Mouse (Mus musculus) stomach, embryonic 16.5 days (tissue): ENCODE measurements around the gene Esrp2. TPM values are rescaled to one million over a fixed set of nuclear protein-coding genes. Genes with fewer than 3 reads are reported as not detected.

ENCODE experiments used
- ATAC-seq: fragments of 200-750 bp; cut with Nextera tagmentation; 2 replicates; pipeline ENCODE4 v1.8.0; 2017; ENCODE audit warnings: moderate number of reproducible peaks, moderate TSS enrichment; ENCODE audit not compliant: insufficient read depth, low FRiP score
- H3K27ac ChIP-seq: fragments of 300-500 bp; sonication (generic); 2 replicates; pipeline ENCODE4 v1.5.1; 2014; ENCODE audit warnings: low read length
- H3K27me3 ChIP-seq: fragments of 300-500 bp; sonication (generic); 2 replicates; pipeline ENCODE4 v1.6.1; 2014; ENCODE audit warnings: low read length, control low read depth, mixed read lengths; ENCODE audit not compliant: control insufficient read depth, insufficient read depth
- H3K36me3 ChIP-seq: fragments of 300-500 bp; sonication (generic); 2 replicates; pipeline ENCODE4 v1.6.1; 2014; ENCODE audit warnings: low read length; ENCODE audit not compliant: control insufficient read depth, insufficient read depth
- H3K4me1 ChIP-seq: fragments of 300-500 bp; sonication (generic); 2 replicates; pipeline ENCODE4 v1.6.1; 2014; ENCODE audit warnings: low read length, control low read depth, mixed read lengths; ENCODE audit not compliant: control insufficient read depth, insufficient read depth
- H3K4me2 ChIP-seq: fragments of 300-500 bp; sonication (generic); 2 replicates; pipeline ENCODE4 v1.6.1; 2014; ENCODE audit warnings: low read depth, low read length, mixed read lengths
- H3K4me3 ChIP-seq: fragments of 300-500 bp; sonication (generic); replicated peaks from 2 replicates; pipeline ENCODE4 v1.5.1; 2014; ENCODE audit warnings: mild to moderate bottlenecking, low read length
- H3K9ac ChIP-seq: fragments of 300-500 bp; sonication (generic); 2 replicates; pipeline ENCODE4 v1.6.1; 2014; ENCODE audit warnings: low read length
- H3K9me3 ChIP-seq: fragments of 300-500 bp; sonication (generic); replicated peaks from 2 replicates; pipeline ENCODE4 v1.6.1; 2016; ENCODE audit warnings: low read length, control low read depth; ENCODE audit not compliant: control insufficient read depth
- WGBS: fragments of 180-500 bp; shearing (Covaris S2); extraction: QIAGEN DNeasy Blood & Tissue Kit; methylation state at CpG from one replicate; pipeline ENCODE4 v1.1.7; 2014; 5-methylcytosine and 5-hydroxymethylcytosine counted together
- polyA plus RNA-seq: library from polyadenylated mRNA; unstranded; fragments of >200 nt; fragmentation: Nextera tagmentation; extraction: Ambion mirVana; gene quantifications from 2 replicates; pipeline ENCODE4 v1.2.1, GENCODE M21; 2015

The Esrp2 gene
- polyA plus RNA-seq = 62.6 and 82.5 TPM in 2 replicates

DNA sequence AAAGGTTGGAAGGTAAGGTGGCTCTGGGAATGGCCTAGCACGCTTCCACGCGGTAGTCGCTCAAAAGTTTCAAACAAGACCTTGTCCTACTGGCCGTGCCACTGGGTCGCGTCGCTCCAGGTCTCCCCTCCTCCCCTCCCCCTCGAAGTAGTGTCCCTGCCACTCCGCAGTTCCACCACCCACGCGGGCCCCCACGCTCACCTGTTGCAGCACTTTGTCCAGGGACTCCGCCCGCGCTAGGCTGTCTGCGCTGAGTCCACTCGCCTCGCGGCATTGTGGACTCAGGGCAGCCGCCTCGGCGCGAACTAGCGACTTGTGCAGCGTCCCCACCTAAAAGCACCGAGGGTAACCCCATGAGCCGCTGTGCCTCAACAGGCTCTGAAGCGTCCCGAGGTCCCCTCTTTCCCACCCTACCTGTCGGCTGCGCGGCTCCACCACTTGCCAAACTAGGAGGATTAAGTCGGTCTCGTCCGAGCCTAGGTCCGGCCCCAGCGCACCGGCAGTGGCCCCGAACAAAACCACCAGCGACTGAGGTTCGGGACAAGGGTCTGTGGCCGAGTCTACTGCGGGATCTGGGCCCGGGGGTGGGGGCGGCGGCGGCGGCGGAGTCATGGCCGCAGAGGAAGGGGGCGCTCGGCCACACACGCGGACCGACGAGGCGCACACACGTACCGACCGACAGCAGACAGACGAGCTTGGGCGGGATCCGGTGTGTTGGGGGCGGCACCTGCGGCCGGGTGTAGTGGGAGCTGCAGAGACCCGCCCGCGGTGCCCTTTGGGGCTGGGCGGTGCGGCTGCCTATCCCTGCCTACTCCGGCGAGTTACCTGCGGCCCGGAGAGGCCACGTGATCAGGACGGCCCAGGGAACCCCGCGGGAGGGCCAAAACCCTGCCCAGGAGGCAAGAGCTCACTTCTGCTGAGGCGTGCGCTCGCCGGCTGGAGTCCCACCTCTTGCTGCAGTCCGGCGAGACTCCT, at the start of gene Esrp2:
TSS of gene Esrp2 (minus strand) at position 819 of the 975 bp plus-strand sequence.
- Histone ChIP-seq H3K4me1 (peaks cover 18% of the 10 kb centered on the region), H3K27ac (peak within 1 kb of the TSS; percentile 96), H3K36me3 (peaks cover 11% of the 10 kb centered on the region; the same call in 1 of the 2 replicates), H3K9ac (peak within 1 kb of the TSS; percentile 82), H3K27me3 (peaks cover 20% of the 10 kb centered on the region), H3K4me2 (peak within 1 kb of the TSS; percentile 64), H3K9me3 (no peaks in the 10 kb centered on the region), H3K4me3 (peak within 1 kb of the TSS; percentile 67)
- peak; percentile 79 for ATAC-seq
- WGBS = under 1% methylated on average over 85 of the region's 86 CpGs

DNA sequence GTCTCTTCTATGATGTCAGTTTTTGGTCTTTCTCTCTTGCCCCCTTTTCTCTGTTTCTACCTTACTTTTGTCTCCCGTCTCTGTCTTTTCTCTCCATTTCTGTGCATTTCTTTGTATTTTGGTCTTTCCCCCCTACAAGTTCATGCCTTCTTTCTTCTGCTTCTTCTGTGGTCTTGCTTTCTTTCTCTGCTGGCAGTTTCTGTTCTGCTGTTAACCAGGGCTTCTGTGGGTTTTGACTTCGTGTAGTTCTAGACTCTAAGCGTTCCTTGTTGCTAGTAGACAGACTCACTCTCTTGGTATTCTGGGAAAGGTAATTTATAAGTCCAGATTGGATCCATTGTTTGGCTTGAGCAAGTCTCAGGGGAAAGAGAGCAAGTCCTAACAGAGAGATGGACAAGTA, 49.6 kb upstream of the Esrp2 start:
- H3K27ac ChIP-seq = no peak overlapping the region
- WGBS = 89% methylated on average over 3 of the region's 3 CpGs
- H3K36me3 ChIP-seq = no peaks in the 10 kb centered on the region
- no peaks in the 10 kb centered on the region for H3K4me1 ChIP-seq
- no peak overlapping the region for H3K4me2 ChIP-seq
- no peak overlapping the region for H3K4me3 ChIP-seq
- H3K27me3 ChIP-seq = no peaks in the 10 kb centered on the region
- H3K9me3 ChIP-seq = no peaks in the 10 kb centered on the region
- no peak for ATAC-seq
- no peak overlapping the region for H3K9ac ChIP-seq

DNA sequence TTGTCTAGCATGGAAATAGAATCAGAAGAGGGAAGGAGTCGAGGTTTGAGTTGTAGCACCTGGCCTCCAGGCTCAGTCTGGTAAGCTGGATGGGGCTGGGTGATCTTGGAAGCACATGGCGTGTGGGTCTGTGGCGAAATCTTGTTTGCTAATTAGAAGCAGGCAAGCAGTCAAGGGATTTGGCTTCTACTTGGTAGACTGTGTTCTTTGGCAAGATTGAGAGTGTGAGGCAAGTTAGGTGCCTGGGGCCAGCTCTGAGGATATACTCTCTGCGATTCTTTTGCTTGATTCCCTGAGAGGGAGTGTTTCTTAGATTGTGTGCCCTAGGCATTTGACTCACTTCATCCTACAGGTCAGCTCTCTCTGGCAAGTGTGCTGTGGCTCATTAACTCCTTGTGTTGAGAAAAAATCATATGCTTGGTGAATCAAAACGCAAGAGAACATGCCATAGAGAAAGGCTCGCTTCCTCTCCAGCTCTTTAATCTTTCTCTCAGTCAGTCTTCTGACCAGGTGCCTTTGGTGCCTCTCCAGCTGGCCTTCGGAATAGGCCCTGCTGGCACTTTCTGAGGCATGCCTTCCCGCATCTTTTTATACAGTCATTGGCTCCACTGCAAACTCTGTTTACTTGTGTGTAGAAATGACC, 49.0 kb upstream of the Esrp2 start:
- Histone ChIP-seq H3K9ac (no peak overlapping the region), H3K4me2 (no peak overlapping the region), H3K27me3 (no peaks in the 10 kb centered on the region), H3K36me3 (no peaks in the 10 kb centered on the region), H3K4me1 (no peaks in the 10 kb centered on the region), H3K27ac (no peak overlapping the region), H3K9me3 (no peaks in the 10 kb centered on the region), H3K4me3 (no peak overlapping the region)
- WGBS = 82% methylated on average over 8 of the region's 8 CpGs
- ATAC-seq = no peak

DNA sequence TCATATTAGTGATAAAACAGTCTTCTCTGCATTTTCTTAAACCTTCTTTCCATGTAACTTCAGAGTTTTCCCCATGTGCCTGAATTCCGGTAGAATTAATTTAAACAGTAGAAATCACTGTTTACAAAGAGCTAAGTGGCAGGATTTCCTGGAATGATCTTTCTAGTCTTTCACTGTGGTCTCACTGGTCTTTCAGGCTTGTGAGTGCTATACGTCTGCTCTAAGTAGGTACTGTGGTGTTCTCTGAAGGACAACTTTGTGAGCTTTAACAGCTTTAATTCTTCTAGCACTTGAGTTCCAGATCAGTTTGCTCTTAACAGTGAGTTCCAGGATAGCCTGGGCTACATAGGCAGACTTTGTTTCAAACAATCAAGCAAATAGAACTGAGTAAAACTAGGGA, 41.7 kb upstream of the Esrp2 start:
- no peak for ATAC-seq
- WGBS = 29% methylated on average over 2 of the region's 2 CpGs

DNA sequence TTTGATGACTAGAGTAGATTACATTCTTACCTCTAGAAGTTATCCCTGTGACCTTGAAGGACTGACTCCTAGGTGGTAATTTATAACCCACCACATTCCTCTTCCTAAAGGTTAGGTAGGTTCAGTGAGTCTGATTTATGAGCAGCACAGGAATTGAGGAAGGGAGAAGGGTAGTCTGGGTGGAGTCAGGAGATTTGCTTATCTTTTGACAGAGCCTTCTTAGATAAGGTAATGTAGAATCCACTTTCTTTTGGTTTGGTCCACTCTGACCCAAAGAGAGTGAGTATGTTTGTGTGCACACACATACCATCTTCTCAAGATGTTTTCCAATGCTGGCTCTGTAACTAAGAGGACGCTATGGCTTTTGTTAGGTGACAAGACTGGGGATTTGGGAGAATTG, 40.8 kb upstream of the Esrp2 start:
- ATAC-seq = no peak
- Histone ChIP-seq H3K9ac (no peak overlapping the region), H3K27ac (no peak overlapping the region), H3K4me1 (peaks cover 17% of the 10 kb centered on the region), H3K9me3 (no peaks in the 10 kb centered on the region), H3K36me3 (no peaks in the 10 kb centered on the region), H3K4me2 (no peak overlapping the region), H3K27me3 (no peaks in the 10 kb centered on the region), H3K4me3 (no peak overlapping the region)
- WGBS = 52% methylated on average over 1 of the region's 1 CpGs

More for the DNA sequence above, 41.7 kb upstream of the Esrp2 start:
- Histone ChIP-seq H3K36me3 (no peaks in the 10 kb centered on the region), H3K4me3 (no peak overlapping the region), H3K4me1 (peaks cover 17% of the 10 kb centered on the region), H3K9ac (no peak overlapping the region), H3K27me3 (no peaks in the 10 kb centered on the region), H3K27ac (no peak overlapping the region), H3K4me2 (no peak overlapping the region), H3K9me3 (no peaks in the 10 kb centered on the region)

DNA sequence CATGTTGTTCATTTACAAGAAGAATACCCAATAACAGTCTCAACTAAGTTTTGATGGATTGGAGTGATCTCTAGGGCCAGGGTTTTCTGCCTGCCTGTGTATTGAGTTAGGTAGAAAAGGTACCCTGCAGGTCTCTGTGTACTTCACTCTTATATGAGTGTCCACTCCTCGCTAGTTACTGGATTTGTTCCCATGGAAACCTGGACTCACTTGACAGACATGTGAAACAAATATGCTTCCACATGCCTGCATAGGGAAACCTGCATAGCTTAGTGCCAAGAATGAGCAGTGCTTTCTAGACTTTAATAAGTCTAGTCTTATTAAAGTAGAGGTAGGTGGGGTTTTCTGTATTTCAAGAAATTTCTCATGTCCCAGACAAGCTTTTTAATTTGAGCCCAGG, 40.1 kb upstream of the Esrp2 start:
- 11% methylated on average over 1 of the region's 1 CpGs for WGBS
- Histone ChIP-seq H3K9me3 (no peaks in the 10 kb centered on the region), H3K4me2 (no peak overlapping the region), H3K36me3 (no peaks in the 10 kb centered on the region), H3K9ac (no peak overlapping the region), H3K4me1 (peaks cover 17% of the 10 kb centered on the region), H3K4me3 (no peak overlapping the region), H3K27me3 (no peaks in the 10 kb centered on the region), H3K27ac (no peak overlapping the region)
- no peak for ATAC-seq

DNA sequence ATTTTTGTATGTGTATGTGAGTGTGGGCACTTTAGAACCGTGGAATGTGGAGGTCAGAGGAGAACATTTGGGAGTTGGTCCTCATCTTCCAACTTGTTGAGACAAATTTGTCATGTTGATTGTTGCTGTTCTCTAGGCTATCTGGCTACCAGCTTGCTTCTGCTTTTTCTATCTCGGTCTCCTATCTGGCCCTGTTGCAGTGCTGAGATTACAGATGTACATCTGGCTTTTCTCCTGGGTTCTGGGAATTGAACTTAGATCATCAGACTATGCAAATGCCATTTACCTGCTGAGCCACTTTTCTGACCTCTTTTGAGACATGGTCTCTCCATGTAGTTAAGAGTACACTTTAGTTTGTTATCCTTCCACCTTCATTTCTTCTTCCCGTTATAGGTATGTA, 36.8 kb upstream of the Esrp2 start:
- no peak for ATAC-seq
- Histone ChIP-seq H3K27ac (no peak overlapping the region), H3K36me3 (no peaks in the 10 kb centered on the region), H3K4me2 (no peak overlapping the region), H3K9me3 (no peaks in the 10 kb centered on the region), H3K27me3 (no peaks in the 10 kb centered on the region), H3K9ac (no peak overlapping the region), H3K4me1 (peaks cover 15% of the 10 kb centered on the region), H3K4me3 (no peak overlapping the region)
- WGBS = 86% methylated on average over 3 of the region's 3 CpGs

GRCm38 (mm10) chr8:106169934-106170480, 33.2 kb upstream of the Esrp2 start:
- Histone ChIP-seq H3K27me3 (no peaks in the 10 kb centered on the region), H3K36me3 (no peaks in the 10 kb centered on the region), H3K27ac (no peak overlapping the region), H3K9me3 (no peaks in the 10 kb centered on the region), H3K4me2 (peak overlapping the region; percentile 98), H3K4me3 (peak overlapping the region; percentile 81), H3K4me1 (peaks cover 3% of the 10 kb centered on the region; the same call in 1 of the 2 replicates), H3K9ac (peak overlapping the region; percentile 86)
- no peak for ATAC-seq
- WGBS = 16% methylated on average over 6 of the region's 6 CpGs
